Mouse (Mus musculus): ENCODE results near the gene Txnip. TPM values are rescaled to one million over a fixed set of nuclear protein-coding genes. Genes with fewer than 3 reads are reported as not detected.
A peak's percentile ranks its signal among the peaks of the same experiment; 100 is the strongest.
"Not testable (repeated sequence)": the region's sequence is repeated elsewhere in the genome, so short reads cannot be mapped to it uniquely, and the experiment has no call there.

Txnip gene
- total RNA-seq, 1 experiment = 128 TPM

- Histone ChIP-seq H3K9ac (ENCODE audit: insufficient read depth, low read depth, low read length, poor library complexity, severe bottlenecking) (peak overlapping the region; percentile 70; the same call in 1 of the 2 replicates), H3K36me3 (ENCODE audit: control insufficient read depth, insufficient read depth, low read length, poor library complexity, severe bottlenecking) (no peaks in the 10 kb centered on the region), H3K27ac (ENCODE audit: insufficient read depth, low read depth, low read length, poor library complexity, severe bottlenecking) (no peak overlapping the region), H3K4me3 (ENCODE audit: insufficient read depth in 1 of 2, low read depth in 1 of 2, low read length in 2 of 2, poor library complexity in 1 of 2, severe bottlenecking in 1 of 2) (peak overlapping the region; percentile 68 to 82), H3K4me1 (ENCODE audit: control insufficient read depth in 2 of 2, insufficient read depth in 2 of 2, low read length in 2 of 2, poor library complexity in 1 of 2) (peaks cover 4 to 9% of the 10 kb centered on the region in 2 experiments; a peak in 3 of 4 replicates), H3K9me3 (ENCODE audit: control insufficient read depth, insufficient read depth, low read depth, low read length) (no peaks in the 10 kb centered on the region)
- DNase-seq (ENCODE audit: low read depth, low spot score) = no peak
- TF ChIP-seq MAFK (IDR thresholded peaks at IDR 0.05; ENCODE audit: insufficient read depth, low read depth, low read length) (no peak), CHD2 (IDR thresholded peaks at IDR 0.05; ENCODE audit: low read depth, low read length) (no peak), HCFC1 (IDR thresholded peaks at IDR 0.05; ENCODE audit: borderline replicate concordance, insufficient read depth, low read length) (no peak), ZNF384 (IDR thresholded peaks at IDR 0.05; ENCODE audit: low read depth, low read length) (no peak), ZC3H11A (IDR thresholded peaks at IDR 0.05; ENCODE audit: borderline replicate concordance, low read depth, low read length) (no peak)
- in situ Hi-C loops (cut with MboI; ENCODE audit: low sequenced_read_pairs in 2 of 2, unreplicated experiment in 2 of 2) = no loop called here
Observed at GRCm38 (mm10) chr3:96601251-96601787, 43.6 kb downstream of the Txnip start.

- no peaks in the 10 kb centered on the region for H3K9me3 ChIP-seq (ENCODE audit: control insufficient read depth, insufficient read depth, low read depth, low read length)
- H3K4me3 ChIP-seq (ENCODE audit: insufficient read depth in 1 of 2, low read depth in 1 of 2, low read length in 2 of 2, poor library complexity in 1 of 2, severe bottlenecking in 1 of 2) = peak overlapping the region in 1 of 2 experiments; percentile 68; a peak in 1 of 4 replicates
- in situ Hi-C loops (cut with MboI; ENCODE audit: low sequenced_read_pairs in 2 of 2, unreplicated experiment in 2 of 2) = no loop called here
- no peak for TF ChIP-seq CHD2 (IDR thresholded peaks at IDR 0.05; ENCODE audit: low read depth, low read length)
- TF ChIP-seq ZNF384 (IDR thresholded peaks at IDR 0.05; ENCODE audit: low read depth, low read length) = no peak
- TF ChIP-seq MAFK (IDR thresholded peaks at IDR 0.05; ENCODE audit: insufficient read depth, low read depth, low read length) = no peak
- no peak for TF ChIP-seq ZC3H11A (IDR thresholded peaks at IDR 0.05; ENCODE audit: borderline replicate concordance, low read depth, low read length)
- TF ChIP-seq HCFC1 (IDR thresholded peaks at IDR 0.05; ENCODE audit: borderline replicate concordance, insufficient read depth, low read length) = no peak
- DNase-seq (ENCODE audit: low read depth, low spot score) = no peak
- H3K27ac ChIP-seq (ENCODE audit: insufficient read depth, low read depth, low read length, poor library complexity, severe bottlenecking) = no peak overlapping the region
- peaks cover 4 to 9% of the 10 kb centered on the region in 2 experiments; a peak in 3 of 4 replicates for H3K4me1 ChIP-seq (ENCODE audit: control insufficient read depth in 2 of 2, insufficient read depth in 2 of 2, low read length in 2 of 2, poor library complexity in 1 of 2)
- H3K9ac ChIP-seq (ENCODE audit: insufficient read depth, low read depth, low read length, poor library complexity, severe bottlenecking) = no peak overlapping the region
- H3K36me3 ChIP-seq (ENCODE audit: control insufficient read depth, insufficient read depth, low read length, poor library complexity, severe bottlenecking) = no peaks in the 10 kb centered on the region
Observed at GRCm38 (mm10) chr3:96601941-96602703, 44.4 kb downstream of the Txnip start.

GRCm38 (mm10) chr3:96602704-96603084 lies 44.9 kb downstream of the Txnip start:
- TF ChIP-seq CHD2 (IDR thresholded peaks at IDR 0.05; ENCODE audit: low read depth, low read length) = no peak
- no peak for TF ChIP-seq MAFK (IDR thresholded peaks at IDR 0.05; ENCODE audit: insufficient read depth, low read depth, low read length)
- TF ChIP-seq HCFC1 (IDR thresholded peaks at IDR 0.05; ENCODE audit: borderline replicate concordance, insufficient read depth, low read length) = no peak
- TF ChIP-seq ZNF384 (IDR thresholded peaks at IDR 0.05; ENCODE audit: low read depth, low read length) = no peak
- TF ChIP-seq ZC3H11A (IDR thresholded peaks at IDR 0.05; ENCODE audit: borderline replicate concordance, low read depth, low read length) = no peak
- no peak overlapping the region for H3K4me3 ChIP-seq (ENCODE audit: insufficient read depth in 1 of 2, low read depth in 1 of 2, low read length in 2 of 2, poor library complexity in 1 of 2, severe bottlenecking in 1 of 2)
- peaks cover 2 to 5% of the 10 kb centered on the region in 2 experiments; a peak in 2 of 4 replicates for H3K4me1 ChIP-seq (ENCODE audit: control insufficient read depth in 2 of 2, insufficient read depth in 2 of 2, low read length in 2 of 2, poor library complexity in 1 of 2)
- H3K27ac ChIP-seq (ENCODE audit: insufficient read depth, low read depth, low read length, poor library complexity, severe bottlenecking) = no peak overlapping the region
- DNase-seq (ENCODE audit: low read depth, low spot score) = no peak
- no peak overlapping the region for H3K9ac ChIP-seq (ENCODE audit: insufficient read depth, low read depth, low read length, poor library complexity, severe bottlenecking)
- no peaks in the 10 kb centered on the region for H3K9me3 ChIP-seq (ENCODE audit: control insufficient read depth, insufficient read depth, low read depth, low read length)
- no peaks in the 10 kb centered on the region for H3K36me3 ChIP-seq (ENCODE audit: control insufficient read depth, insufficient read depth, low read length, poor library complexity, severe bottlenecking)
- in situ Hi-C loops (cut with MboI; ENCODE audit: low sequenced_read_pairs in 2 of 2, unreplicated experiment in 2 of 2) = no loop called here

- Histone ChIP-seq H3K9me3 (ENCODE audit: control insufficient read depth, insufficient read depth, low read depth, low read length) (no peaks in the 10 kb centered on the region), H3K9ac (ENCODE audit: insufficient read depth, low read depth, low read length, poor library complexity, severe bottlenecking) (no peak overlapping the region), H3K4me3 (ENCODE audit: insufficient read depth in 1 of 2, low read depth in 1 of 2, low read length in 2 of 2, poor library complexity in 1 of 2, severe bottlenecking in 1 of 2) (no peak overlapping the region), H3K36me3 (ENCODE audit: control insufficient read depth, insufficient read depth, low read length, poor library complexity, severe bottlenecking) (no peaks in the 10 kb centered on the region), H3K27ac (ENCODE audit: insufficient read depth, low read depth, low read length, poor library complexity, severe bottlenecking) (no peak overlapping the region), H3K4me1 (ENCODE audit: control insufficient read depth in 2 of 2, insufficient read depth in 2 of 2, low read length in 2 of 2, poor library complexity in 1 of 2) (peaks cover 2 to 4% of the 10 kb centered on the region in 2 experiments; a peak in 2 of 4 replicates)
- no peak for DNase-seq (ENCODE audit: low read depth, low spot score)
- in situ Hi-C loops (cut with MboI; ENCODE audit: low sequenced_read_pairs in 2 of 2, unreplicated experiment in 2 of 2) = no loop called here
- TF ChIP-seq ZNF384 (IDR thresholded peaks at IDR 0.05; ENCODE audit: low read depth, low read length) (no peak), MAFK (IDR thresholded peaks at IDR 0.05; ENCODE audit: insufficient read depth, low read depth, low read length) (no peak), ZC3H11A (IDR thresholded peaks at IDR 0.05; ENCODE audit: borderline replicate concordance, low read depth, low read length) (no peak), HCFC1 (IDR thresholded peaks at IDR 0.05; ENCODE audit: borderline replicate concordance, insufficient read depth, low read length) (no peak), CHD2 (IDR thresholded peaks at IDR 0.05; ENCODE audit: low read depth, low read length) (no peak)
Observed at GRCm38 (mm10) chr3:96603311-96603710, 45.6 kb downstream of the Txnip start.

GRCm38 (mm10) chr3:96606007-96606406 lies 48.2 kb downstream of the Txnip start:
- H3K36me3 ChIP-seq (ENCODE audit: control insufficient read depth, insufficient read depth, low read length, poor library complexity, severe bottlenecking); in situ Hi-C loops (cut with MboI; ENCODE audit: low sequenced_read_pairs in 2 of 2, unreplicated experiment in 2 of 2): not testable (repeated sequence)

More at GRCm38 (mm10) chr3:96606007-96606406, 48.2 kb downstream of the Txnip start:
- H3K4me3 ChIP-seq (ENCODE audit: insufficient read depth in 1 of 2, low read depth in 1 of 2, low read length in 2 of 2, poor library complexity in 1 of 2, severe bottlenecking in 1 of 2); H3K27ac ChIP-seq (ENCODE audit: insufficient read depth, low read depth, low read length, poor library complexity, severe bottlenecking); H3K9me3 ChIP-seq (ENCODE audit: control insufficient read depth, insufficient read depth, low read depth, low read length); DNase-seq (ENCODE audit: low read depth, low spot score); H3K4me1 ChIP-seq (ENCODE audit: control insufficient read depth in 2 of 2, insufficient read depth in 2 of 2, low read length in 2 of 2, poor library complexity in 1 of 2); H3K9ac ChIP-seq (ENCODE audit: insufficient read depth, low read depth, low read length, poor library complexity, severe bottlenecking): not testable (repeated sequence)

Measured in ES-E14 (cell line).